Comparison of ENCODE assay signal across 15 mouse cellular contexts in genomic region chr5:120281840-120282565, GRCm38 (mm10).
A peak's percentile ranks its signal among the peaks of the same experiment; 100 is the strongest.
DNase-seq lines count a peak whose midpoint lies in the region; ATAC-seq and TF ChIP-seq lines count a peak whose summit lies in the region.
"Had no signal": no experiment of that assay in that cellular context is flagged by ENCODE, and none has a peak within 500 bp of the region (broad histone marks: within the 10 kb centered on the region; RNA-seq: fewer than 3 reads in every experiment).

No protein-coding gene starts in this region.

- H3K9ac ChIP-seq in hindbrain, embryonic 11.5 days (ENCODE audit: low read depth, low read length), result no peak overlapping the region
- no peak overlapping the region for H3K9ac ChIP-seq in hindbrain, postnatal 0 days (replicated peaks; ENCODE audit: low read length)
- H3K9ac ChIP-seq in neural tube, embryonic 13.5 days, result 0 out of 2 replicates have a peak overlapping the region, but pooled peaks have one; percentile 55
- H3K9ac ChIP-seq: lung, embryonic 14.5 days had no signal

- no peak for TF ChIP-seq CTCF in hindbrain, postnatal 0 days (IDR thresholded peaks at IDR 0.05; ENCODE audit: low read depth)

- H3K9me3 ChIP-seq in hindbrain, embryonic 11.5 days (ENCODE audit: control insufficient read depth, low read length), result no peaks in the 10 kb centered on the region
- no peaks in the 10 kb centered on the region for H3K9me3 ChIP-seq in hindbrain, embryonic 10.5 days
- H3K9me3 ChIP-seq in hindbrain, postnatal 0 days (ENCODE audit: low read length), result no peaks in the 10 kb centered on the region
- no peaks in the 10 kb centered on the region for H3K9me3 ChIP-seq in neural tube, embryonic 13.5 days

- DNase-seq in hindbrain, embryonic 11.5 days (ENCODE audit: low spot score), result peak; percentile 25
- no peak for DNase-seq in hindbrain, embryonic 10.5 days (ENCODE audit: low spot score)
- peak; percentile 51 for DNase-seq in R1 (ENCODE audit: low read depth, low spot score)
- DNase-seq in hindbrain, postnatal 0 days (ENCODE audit: low spot score), result no peak
- no peak for DNase-seq in frontal cortex, postnatal 36 days (ENCODE audit: low spot score in 2 of 2)
- no peak for DNase-seq in cerebellum, adult 9-10 months
- DNase-seq: adrenal gland, postnatal 25 days; cerebellum, adult 11-12 months; kidney, postnatal 10 days; lung, embryonic 14.5 days; right cerebral cortex, adult 18-20 months; thymus, postnatal 14 days had no signal

- H3K4me3 ChIP-seq in hindbrain, embryonic 11.5 days (ENCODE audit: low read depth, low read length), result no peak overlapping the region
- no peak overlapping the region for H3K4me3 ChIP-seq in hindbrain, embryonic 10.5 days
- H3K4me3 ChIP-seq in hindbrain, postnatal 0 days (ENCODE audit: low read length), result no peak overlapping the region
- no peak overlapping the region for H3K4me3 ChIP-seq in neural tube, embryonic 13.5 days
- H3K4me3 ChIP-seq: megakaryocyte, embryonic 14.5 days had no signal

- WGBS in hindbrain, embryonic 11.5 days, result 29% methylated on average over 18 of the region's 18 CpGs
- WGBS in hindbrain, embryonic 10.5 days, result 30% methylated on average over 18 of the region's 18 CpGs
- WGBS in hindbrain, postnatal 0 days, result 46% methylated on average over 18 of the region's 18 CpGs
- 39% methylated on average over 18 of the region's 18 CpGs for WGBS in neural tube, embryonic 13.5 days

- peaks cover 10% of the 10 kb centered on the region for H3K4me1 ChIP-seq in hindbrain, embryonic 11.5 days (replicated peaks; ENCODE audit: control insufficient read depth, insufficient read depth, low read length)
- peaks cover 53% of the 10 kb centered on the region for H3K4me1 ChIP-seq in hindbrain, embryonic 10.5 days (replicated peaks)
- H3K4me1 ChIP-seq in hindbrain, postnatal 0 days (ENCODE audit: insufficient read depth, low read length), result 0 out of 2 replicates have a peak, but pooled peaks cover 13% of the 10 kb centered on the region
- H3K4me1 ChIP-seq in neural tube, embryonic 13.5 days (replicated peaks), result peaks cover 48% of the 10 kb centered on the region

- peaks cover 30% of the 10 kb centered on the region for H3K27me3 ChIP-seq in hindbrain, embryonic 11.5 days (ENCODE audit: control insufficient read depth, insufficient read depth, low read length)
- peaks cover 98% of the 10 kb centered on the region for H3K27me3 ChIP-seq in hindbrain, embryonic 10.5 days (ENCODE audit: insufficient read depth, poor library complexity, severe bottlenecking)
- H3K27me3 ChIP-seq in hindbrain, postnatal 0 days (ENCODE audit: insufficient read depth, low read length), result peaks cover 5% of the 10 kb centered on the region
- peaks cover 54% of the 10 kb centered on the region for H3K27me3 ChIP-seq in neural tube, embryonic 13.5 days

- no peaks in the 10 kb centered on the region for H3K36me3 ChIP-seq in hindbrain, embryonic 11.5 days (ENCODE audit: control insufficient read depth, insufficient read depth, low read length)
- no peaks in the 10 kb centered on the region for H3K36me3 ChIP-seq in hindbrain, embryonic 10.5 days
- H3K36me3 ChIP-seq in hindbrain, postnatal 0 days (ENCODE audit: insufficient read depth, low read length), result no peaks in the 10 kb centered on the region
- no peaks in the 10 kb centered on the region for H3K36me3 ChIP-seq in neural tube, embryonic 13.5 days

- ATAC-seq in hindbrain, embryonic 11.5 days (ENCODE audit: low FRiP score), result no peak
- ATAC-seq in hindbrain, postnatal 0 days, result no peak
- ATAC-seq in neural tube, embryonic 13.5 days (ENCODE audit: low read depth), result no peak
- ATAC-seq: CD4-positive, CD25-positive, alpha-beta regulatory T cell, adult 4 months had no signal

- no peak overlapping the region for H3K27ac ChIP-seq in hindbrain, embryonic 11.5 days (ENCODE audit: low read depth, low read length)
- no peak overlapping the region for H3K27ac ChIP-seq in hindbrain, embryonic 10.5 days
- 0 out of 2 replicates have a peak overlapping the region, but pooled peaks have one; percentile 7 for H3K27ac ChIP-seq in hindbrain, postnatal 0 days
- peak overlapping the region; percentile 86 for H3K27ac ChIP-seq in neural tube, embryonic 13.5 days (replicated peaks)

- H3K4me2 ChIP-seq in hindbrain, embryonic 11.5 days (replicated peaks; ENCODE audit: low read depth, low read length), result no peak overlapping the region
- no peak overlapping the region for H3K4me2 ChIP-seq in hindbrain, postnatal 0 days (ENCODE audit: low read depth, low read length)
- H3K4me2 ChIP-seq in neural tube, embryonic 13.5 days, result no peak overlapping the region
- H3K4me2 ChIP-seq: lung, embryonic 14.5 days had no signal

Comparison
In these comparisons a context has a peak if more than half of its experiments do, and no peak if none do; other contexts are left out.
1. DNase-seq: peak in hindbrain, embryonic 11.5 days (single experiment) and R1 (single experiment); none in hindbrain, embryonic 10.5 days (single experiment), hindbrain, postnatal 0 days (single experiment), frontal cortex, postnatal 36 days (0 of 2) and cerebellum, adult 9-10 months (single experiment).
2. H3K27ac ChIP-seq: peak in hindbrain, postnatal 0 days (single experiment) and neural tube, embryonic 13.5 days (single experiment); none in hindbrain, embryonic 11.5 days (single experiment) and hindbrain, embryonic 10.5 days (single experiment).